Mouse (Mus musculus) C2C12 (cell line): ENCODE results near the gene Usp39. TPM values are rescaled to one million over a fixed set of nuclear protein-coding genes. Genes with fewer than 3 reads are reported as not detected.

ENCODE experiments used
- H3K27me3 ChIP-seq: one replicate; pipeline ENCODE4 v1.6.1; 2011; ENCODE audit not compliant: control insufficient read depth, insufficient read depth, insufficient read length
- H3K36me3 ChIP-seq: one replicate; pipeline ENCODE4 v1.6.1; 2011; ENCODE audit not compliant: control insufficient read depth, insufficient read depth
- H3K4me3 ChIP-seq: one replicate; pipeline ENCODE4 v1.5.1; 2011; ENCODE audit warnings: mild to moderate bottlenecking, control low read depth; ENCODE audit not compliant: poor library complexity, insufficient read depth, severe bottlenecking
- H3K79me2 ChIP-seq: one replicate; pipeline ENCODE4 v1.6.1; 2011; ENCODE audit not compliant: control insufficient read depth, insufficient read depth
- H3K79me3 ChIP-seq: one replicate; pipeline ENCODE4 v1.6.1; 2011; ENCODE audit warnings: low read depth, control low read depth
- H3ac ChIP-seq: one replicate; pipeline ENCODE3; 2011; ENCODE audit warnings: low read depth; ENCODE audit not compliant: control insufficient read depth, insufficient read length
- CEBPB ChIP-seq: IDR thresholded peaks from one replicate; pipeline ENCODE4 v1.6.1; 2011; ENCODE audit warnings: low read depth, mild to moderate bottlenecking, control low read depth, moderate library complexity
- CTCF ChIP-seq: IDR thresholded peaks from one replicate; pipeline ENCODE4 v1.5.1; 2011; ENCODE audit not compliant: control insufficient read depth, insufficient read depth, insufficient read length
- FOSL1 ChIP-seq: IDR thresholded peaks from one replicate; pipeline ENCODE4 v1.8.0; 2011; ENCODE audit warnings: mild to moderate bottlenecking, low read length; ENCODE audit not compliant: poor library complexity, insufficient read depth, severe bottlenecking
- MAX ChIP-seq: IDR thresholded peaks from one replicate; pipeline ENCODE4 v1.6.1; 2011; ENCODE audit warnings: mild to moderate bottlenecking, control low read depth
- MYOD1 ChIP-seq: IDR thresholded peaks from one replicate; pipeline ENCODE4 v1.6.1; 2011; ENCODE audit warnings: low read depth; ENCODE audit not compliant: control insufficient read depth, insufficient read length
- MYOG ChIP-seq: IDR thresholded peaks from one replicate; pipeline ENCODE4 v1.6.1; 2011; ENCODE audit not compliant: control insufficient read depth, insufficient read length; ENCODE audit errors: extremely low read depth
- USF1 ChIP-seq: IDR thresholded peaks from one replicate; pipeline ENCODE4 v1.6.1; 2011; ENCODE audit warnings: low read depth, mild to moderate bottlenecking, control low read depth, moderate library complexity
- polyA plus RNA-seq: library from polyadenylated mRNA; unstranded; fragments of >200 nt; fragmentation: generic; extraction: Trizol; gene quantifications from one replicate; pipeline ENCODE4 v1.2.1, GENCODE M21; 2012; ENCODE audit warnings: missing spikeins

Gene Usp39
- polyA plus RNA-seq, 1 experiment: 67.4 TPM

DNA sequence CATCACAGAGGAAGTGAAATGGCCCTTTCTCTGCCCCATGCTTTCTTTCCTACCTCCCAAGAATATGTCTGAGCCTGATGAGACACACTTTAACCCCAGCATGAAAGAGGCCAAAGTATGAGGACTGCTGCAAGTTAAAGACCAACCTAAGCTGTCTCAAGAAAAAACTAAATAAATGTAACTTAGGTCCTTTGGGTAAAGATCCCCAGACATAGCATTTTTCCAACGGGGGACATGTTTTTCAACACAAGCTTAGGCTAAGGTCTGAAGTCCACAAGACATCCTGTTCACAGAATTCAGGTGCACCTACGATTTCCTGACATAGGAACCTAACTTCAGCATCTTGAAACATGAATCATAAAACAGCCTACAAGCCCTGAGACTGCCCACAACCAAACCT lies 5.2 kb upstream of the Usp39 start:
- Histone ChIP-seq H3K27me3 (no peaks in the 10 kb centered on the region), H3K4me3 (no peak overlapping the region), H3K36me3 (peaks cover 40% of the 10 kb centered on the region), H3K79me2 (peaks cover 52% of the 10 kb centered on the region), H3K79me3 (peaks cover 31% of the 10 kb centered on the region), H3ac (no peak overlapping the region)
- no peak for TF ChIP-seq MAX
- TF ChIP-seq USF1: no peak
- no peak for TF ChIP-seq MYOD1
- no peak for TF ChIP-seq MYOG
- TF ChIP-seq FOSL1: no peak
- TF ChIP-seq CTCF: no peak
- no peak for TF ChIP-seq CEBPB

DNA sequence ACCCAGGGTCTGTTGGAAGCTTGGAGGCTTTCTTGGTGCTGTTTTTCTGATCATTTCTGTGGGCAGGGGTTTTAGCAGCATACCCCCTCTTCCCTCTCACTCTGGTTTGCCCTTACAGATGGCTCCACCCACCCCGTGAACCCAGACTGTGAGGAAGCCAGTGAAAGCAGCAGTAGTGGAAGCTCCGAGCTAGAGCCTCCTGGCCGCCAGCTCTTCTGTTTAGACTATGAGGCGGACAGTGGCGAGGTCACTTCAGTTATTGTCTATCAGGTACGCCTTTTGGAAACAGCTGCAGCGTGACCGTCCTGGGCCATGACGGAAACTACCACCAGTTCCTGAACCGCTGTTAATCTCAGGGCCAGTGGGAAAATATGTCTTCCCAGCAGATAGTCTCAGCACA lies 3.4 kb upstream of the Usp39 start:
- TF ChIP-seq MYOD1: no peak
- no peak for TF ChIP-seq USF1
- H3ac ChIP-seq: no peak overlapping the region
- no peaks in the 10 kb centered on the region for H3K27me3 ChIP-seq
- H3K36me3 ChIP-seq: peaks cover 40% of the 10 kb centered on the region
- H3K79me2 ChIP-seq: peaks cover 69% of the 10 kb centered on the region
- H3K79me3 ChIP-seq: peaks cover 43% of the 10 kb centered on the region
- H3K4me3 ChIP-seq: no peak overlapping the region

- no peak for TF ChIP-seq CTCF
- peak; percentile 30 for TF ChIP-seq MAX
- TF ChIP-seq MYOG: no peak
- TF ChIP-seq FOSL1: no peak
- TF ChIP-seq MYOD1: no peak
- no peak for TF ChIP-seq CEBPB
- no peak for TF ChIP-seq USF1
- no peaks in the 10 kb centered on the region for H3K27me3 ChIP-seq
- peak within 1 kb of the TSS; percentile 79 for H3K4me3 ChIP-seq
- peak within 1 kb of the TSS; percentile 96 for H3ac ChIP-seq
- peaks cover 76% of the 10 kb centered on the region for H3K79me2 ChIP-seq
- H3K79me3 ChIP-seq: peaks cover 48% of the 10 kb centered on the region
- H3K36me3 ChIP-seq: peaks cover 36% of the 10 kb centered on the region
Measured at GRCm38 (mm10) chr6:72347166-72347941, 2.4 kb upstream of the Usp39 start, which contains the start of gene 0610030E20Rik. Gene 0610030E20Rik, plus strand, starts transcription at chr6:72347317.

DNA sequence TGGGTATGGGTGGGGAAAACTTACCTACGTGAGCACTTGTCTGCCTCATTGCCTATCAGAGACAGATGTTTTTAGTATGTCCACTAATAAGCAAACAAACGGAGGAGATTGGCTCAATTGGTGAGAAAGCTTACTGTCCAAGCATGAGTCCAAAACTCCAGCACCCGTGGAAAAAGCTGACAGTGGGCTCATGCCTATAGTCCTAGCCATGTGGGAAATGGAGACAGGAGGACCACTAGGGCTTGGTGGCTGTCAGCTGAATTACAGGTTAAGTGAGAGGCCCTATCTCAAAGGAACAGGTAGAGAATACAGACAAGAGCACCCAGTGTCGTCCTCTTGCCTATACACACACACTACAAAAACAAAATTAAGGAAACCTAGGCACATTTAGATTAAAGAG lies 1.3 kb upstream of the Usp39 start:
- H3K4me3 ChIP-seq: no peak overlapping the region
- peaks cover 36% of the 10 kb centered on the region for H3K36me3 ChIP-seq
- H3K79me2 ChIP-seq: peaks cover 77% of the 10 kb centered on the region
- H3ac ChIP-seq: no peak overlapping the region
- no peaks in the 10 kb centered on the region for H3K27me3 ChIP-seq
- H3K79me3 ChIP-seq: peaks cover 58% of the 10 kb centered on the region
- no peak for TF ChIP-seq FOSL1
- no peak for TF ChIP-seq MAX
- TF ChIP-seq CTCF: no peak
- TF ChIP-seq USF1: no peak
- no peak for TF ChIP-seq MYOD1
- TF ChIP-seq MYOG: no peak
- no peak for TF ChIP-seq CEBPB

DNA sequence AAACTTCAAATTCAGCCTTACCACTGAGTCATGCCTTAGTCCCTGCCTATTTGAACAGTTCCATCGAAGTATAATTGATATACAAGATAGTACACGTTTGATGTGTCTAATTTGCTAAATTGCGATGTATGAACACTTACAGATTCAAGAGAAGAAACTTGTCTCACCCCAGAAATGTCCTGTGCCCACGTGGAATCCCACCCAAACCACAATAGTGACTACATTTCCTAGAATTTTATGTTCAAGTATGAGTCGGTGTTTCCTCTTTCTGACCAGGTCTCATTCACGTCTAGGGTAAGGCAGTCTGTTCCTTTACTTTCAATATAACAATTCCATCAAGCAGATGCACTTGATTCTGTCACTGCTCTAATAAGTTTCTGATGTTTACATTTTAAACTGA lies 649 bp upstream of the Usp39 start:
- Histone ChIP-seq H3K36me3 (peaks cover 31% of the 10 kb centered on the region), H3ac (no peak overlapping the region), H3K27me3 (no peaks in the 10 kb centered on the region), H3K79me2 (peaks cover 77% of the 10 kb centered on the region), H3K79me3 (peaks cover 55% of the 10 kb centered on the region), H3K4me3 (no peak overlapping the region)
- TF ChIP-seq FOSL1 (no peak), CEBPB (no peak), CTCF (no peak), MAX (no peak), MYOG (no peak), MYOD1 (no peak), USF1 (no peak)
